ENCODE assay signal across 8 mouse cellular contexts in the genomic region with DNA sequence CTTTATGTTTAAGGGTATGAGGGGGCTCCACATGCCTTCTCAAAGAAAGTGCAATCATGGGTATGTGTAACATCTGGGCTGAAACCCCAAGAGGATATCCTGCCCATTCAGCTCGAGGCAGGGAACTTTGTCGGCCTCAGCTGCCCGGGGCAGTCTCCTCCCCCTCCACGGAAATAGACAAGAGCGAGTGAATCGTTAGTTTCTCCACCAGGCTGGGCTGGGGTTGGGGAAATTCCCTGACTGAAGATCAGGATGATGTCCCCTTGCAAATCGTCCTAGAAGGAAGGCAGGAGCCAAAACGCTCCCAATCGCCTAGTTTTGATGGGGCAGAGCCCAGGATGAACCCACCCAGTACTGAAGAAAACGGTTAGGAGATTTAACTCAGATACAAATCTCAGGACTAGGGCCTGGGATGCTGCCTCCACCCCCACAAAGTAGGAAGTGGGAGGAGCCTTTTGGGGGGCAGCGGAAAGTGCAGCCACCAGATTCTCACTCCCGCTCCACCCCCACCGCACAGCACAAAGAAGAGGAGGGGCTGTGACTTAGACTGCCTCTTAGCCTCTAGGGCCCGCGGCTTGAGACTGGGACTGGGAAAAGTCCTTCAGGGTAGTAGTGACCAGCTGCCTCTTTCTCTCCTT. TPM values are rescaled to one million over a fixed set of nuclear protein-coding genes. Genes with fewer than 3 reads are reported as not detected.
DNase-seq lines count a peak whose midpoint lies in the region; ATAC-seq lines count a peak whose summit lies in the region.

No protein-coding gene starts in this region.

- peak; percentile 67 for DNase-seq in cerebellum, adult 9-11 months
- no peak for DNase-seq in cerebellum, adult 8-10 months
- DNase-seq in cerebellum, postnatal 14 days: peak; percentile 36 to 46
- DNase-seq in gastrocnemius, postnatal 4 days (ENCODE audit: low spot score in 2 of 2): peak; percentile 57 to 86
- DNase-seq in lung, adult 18-20 months: peak; percentile 89 to 91

- ATAC-seq in intestine, embryonic 15.5 days: no peak
- ATAC-seq in neural tube, embryonic 13.5 days (ENCODE audit: low read depth): no peak
- ATAC-seq in erythroblast, adult 5-6 weeks (replicated peaks; ENCODE audit: low FRiP score, poor library complexity, severe bottlenecking): no peak

- H3K9me3 ChIP-seq in intestine, embryonic 15.5 days: no peaks in the 10 kb centered on the region
- H3K9me3 ChIP-seq in neural tube, embryonic 13.5 days: no peaks in the 10 kb centered on the region

- no peaks in the 10 kb centered on the region for H3K36me3 ChIP-seq in intestine, embryonic 15.5 days
- H3K36me3 ChIP-seq in neural tube, embryonic 13.5 days: 0 out of 2 replicates have a peak, but pooled peaks cover 2% of the 10 kb centered on the region

- H3K9ac ChIP-seq in intestine, embryonic 15.5 days: no peak overlapping the region
- H3K9ac ChIP-seq in neural tube, embryonic 13.5 days: peak overlapping the region; percentile 47; the same call in 1 of the 2 replicates

- no peaks in the 10 kb centered on the region for H3K27me3 ChIP-seq in intestine, embryonic 15.5 days (replicated peaks)
- no peaks in the 10 kb centered on the region for H3K27me3 ChIP-seq in neural tube, embryonic 13.5 days

- peak overlapping the region; percentile 88 for H3K27ac ChIP-seq in intestine, embryonic 15.5 days
- H3K27ac ChIP-seq in neural tube, embryonic 13.5 days (replicated peaks): peak overlapping the region; percentile 81

- peak overlapping the region; percentile 50 for H3K4me2 ChIP-seq in intestine, embryonic 15.5 days (replicated peaks)
- peak overlapping the region; percentile 41 for H3K4me2 ChIP-seq in neural tube, embryonic 13.5 days

- peaks cover 42% of the 10 kb centered on the region for H3K4me1 ChIP-seq in intestine, embryonic 15.5 days (replicated peaks)
- H3K4me1 ChIP-seq in neural tube, embryonic 13.5 days (replicated peaks): peaks cover 75% of the 10 kb centered on the region

- 0 out of 2 replicates have a peak overlapping the region, but pooled peaks have one; percentile 6 for H3K4me3 ChIP-seq in intestine, embryonic 15.5 days (replicated peaks)
- peak overlapping the region; percentile 12; the same call in 1 of the 2 replicates for H3K4me3 ChIP-seq in neural tube, embryonic 13.5 days

- WGBS in intestine, embryonic 15.5 days: 6% methylated on average over 15 of the region's 15 CpGs
- WGBS in neural tube, embryonic 13.5 days: under 1% methylated on average over 15 of the region's 15 CpGs

RNA-seq across cellular contexts. Expression of a gene that starts 2.5 kb away (rescaled TPM):
- 10 to 100 TPM; 36.6 to 37.3 TPM for total RNA-seq in gastrocnemius, postnatal 4 days (2021)
- 94.2 and 99.7 TPM in 2 replicates for polyA plus RNA-seq in intestine, embryonic 15.5 days (2015; fragmentation: Nextera tagmentation; extraction: Ambion mirVana)
- 147 and 160 TPM in 2 replicates for polyA plus RNA-seq in neural tube, embryonic 13.5 days (2015; fragmentation: Nextera tagmentation; extraction: Ambion mirVana)
- 8.3 and 12.7 TPM in 2 replicates for total RNA-seq in erythroblast, adult 5-6 weeks (2015; ENCODE audit: low replicate concordance)
- 10.7 and 14.2 TPM in 2 replicates for total RNA-seq in erythroblast, adult 5-6 weeks (2017; ENCODE audit: low replicate concordance)

RNA-seq across cellular contexts. Expression of a gene that starts 3.5 kb away (rescaled TPM):
- total RNA-seq in gastrocnemius, postnatal 4 days (2021): 100 to 1,000 TPM; 254 to 283 TPM
- 26.7 and 27.6 TPM in 2 replicates for polyA plus RNA-seq in intestine, embryonic 15.5 days (2015; fragmentation: Nextera tagmentation; extraction: Ambion mirVana)
- polyA plus RNA-seq in neural tube, embryonic 13.5 days (2015; fragmentation: Nextera tagmentation; extraction: Ambion mirVana): 90.3 and 94.4 TPM in 2 replicates
- 3.3 and 7.3 TPM in 2 replicates for total RNA-seq in erythroblast, adult 5-6 weeks (2015; ENCODE audit: low replicate concordance)
- 7.7 and 17.0 TPM in 2 replicates for total RNA-seq in erythroblast, adult 5-6 weeks (2017; ENCODE audit: low replicate concordance)

RNA-seq across cellular contexts. Expression of a gene that starts 27.0 kb away (rescaled TPM):
- 10 to 100 TPM in 1 of 2 experiments, 1 to 10 TPM in 1; 7.0 to 10.1 TPM for total RNA-seq in gastrocnemius, postnatal 4 days (2021)
- polyA plus RNA-seq in intestine, embryonic 15.5 days (2015; fragmentation: Nextera tagmentation; extraction: Ambion mirVana): 7.1 and 8.2 TPM in 2 replicates
- 7.4 and 9.5 TPM in 2 replicates for polyA plus RNA-seq in neural tube, embryonic 13.5 days (2015; fragmentation: Nextera tagmentation; extraction: Ambion mirVana)
- not detected in 2 replicates for total RNA-seq in erythroblast, adult 5-6 weeks (2015; ENCODE audit: low replicate concordance)
- total RNA-seq in erythroblast, adult 5-6 weeks (2017; ENCODE audit: low replicate concordance): not detected in 2 replicates

RNA-seq across cellular contexts. Expression of a gene that starts 57.1 kb away (rescaled TPM):
- 100 to 1,000 TPM; 182 to 188 TPM for total RNA-seq in gastrocnemius, postnatal 4 days (2021)
- 172 and 202 TPM in 2 replicates for polyA plus RNA-seq in intestine, embryonic 15.5 days (2015; fragmentation: Nextera tagmentation; extraction: Ambion mirVana)
- 143 and 165 TPM in 2 replicates for polyA plus RNA-seq in neural tube, embryonic 13.5 days (2015; fragmentation: Nextera tagmentation; extraction: Ambion mirVana)
- total RNA-seq in erythroblast, adult 5-6 weeks (2015; ENCODE audit: low replicate concordance): 40.5 and 74.0 TPM in 2 replicates
- 130 and 133 TPM in 2 replicates for total RNA-seq in erythroblast, adult 5-6 weeks (2017; ENCODE audit: low replicate concordance)

Comparison
In these comparisons a context has a peak if more than half of its experiments do, and no peak if none do; other contexts are left out.
1. RNA of a gene that starts 3.5 kb away (total RNA-seq): 254 to 283 TPM in gastrocnemius, postnatal 4 days; 3.3 to 17.0 TPM in erythroblast, adult 5-6 weeks; every median in the first group is over 10 times any median in the second.
2. RNA of a gene that starts 27.0 kb away (total RNA-seq): 7.0 to 10.1 TPM in gastrocnemius, postnatal 4 days; not detected in erythroblast, adult 5-6 weeks; every median in the first group is over 4 times any median in the second.